8 mouse cellular contexts compared by ENCODE assay signal in the genomic region with DNA sequence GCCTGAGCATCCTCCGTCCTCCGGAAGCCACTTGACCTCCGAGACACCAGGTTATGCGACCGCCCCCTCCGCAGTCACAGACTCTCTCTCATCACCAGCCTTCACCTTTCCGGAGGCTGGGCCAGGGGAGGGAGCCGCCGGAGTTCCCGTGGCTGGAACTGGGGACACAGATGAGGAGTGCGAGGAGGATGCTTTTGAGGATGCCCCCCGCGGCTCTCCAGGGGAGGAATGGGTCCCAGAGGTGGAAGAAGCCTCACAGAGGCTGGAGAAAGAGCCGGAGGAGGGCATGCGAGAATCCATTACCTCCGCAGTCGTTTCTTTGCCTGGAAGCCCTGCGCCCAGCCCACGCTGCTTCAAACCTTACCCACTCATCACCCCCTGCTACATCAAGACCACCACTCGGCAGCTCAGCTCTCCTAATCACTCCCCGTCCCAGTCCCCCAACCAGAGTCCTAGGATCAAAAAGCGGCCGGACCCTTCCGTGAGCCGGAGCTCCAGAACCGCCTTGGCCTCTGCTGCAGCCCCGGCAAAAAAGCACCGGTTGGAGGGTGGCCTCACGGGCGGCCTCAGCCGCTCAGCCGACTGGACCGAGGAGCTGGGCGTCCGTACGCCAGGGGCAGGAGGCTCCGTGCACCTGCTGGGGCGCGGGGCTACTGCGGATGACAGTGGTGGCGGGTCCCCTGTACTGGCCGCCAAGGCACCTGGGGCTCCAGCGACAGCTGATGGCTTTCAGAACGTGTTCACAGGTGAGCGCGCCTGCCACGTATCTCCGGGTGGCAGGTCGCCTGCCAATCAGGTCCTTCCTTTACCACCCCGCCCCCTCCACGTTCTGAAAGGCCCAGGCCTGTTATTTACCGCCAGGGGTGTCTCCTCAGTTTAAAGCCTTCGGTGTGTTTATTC. TPM values are rescaled to one million over a fixed set of nuclear protein-coding genes. Genes with fewer than 3 reads are reported as not detected.
A peak's percentile ranks its signal among the peaks of the same experiment; 100 is the strongest.
DNase-seq lines count a peak whose midpoint lies in the region; ATAC-seq and TF ChIP-seq lines count a peak whose summit lies in the region.

No protein-coding gene starts in this region.

- H3K9me3 ChIP-seq in forebrain, embryonic 16.5 days (ENCODE audit: control insufficient read depth, low read length), result no peaks in the 10 kb centered on the region
- no peaks in the 10 kb centered on the region for H3K9me3 ChIP-seq in kidney, embryonic 15.5 days (replicated peaks)
- H3K9me3 ChIP-seq in limb, embryonic 15.5 days, result no peaks in the 10 kb centered on the region
- no peaks in the 10 kb centered on the region for H3K9me3 ChIP-seq in neural tube, embryonic 15.5 days (replicated peaks)

- WGBS in kidney, adult 2 months, result 3% methylated on average over 53 of the region's 53 CpGs
- WGBS in forebrain, embryonic 16.5 days, result 0% methylated on average over 53 of the region's 53 CpGs
- WGBS in kidney, embryonic 15.5 days, result under 1% methylated on average over 53 of the region's 53 CpGs
- 1% methylated on average over 53 of the region's 53 CpGs for WGBS in limb, embryonic 15.5 days
- under 1% methylated on average over 53 of the region's 53 CpGs for WGBS in neural tube, embryonic 15.5 days

- no peak overlapping the region for H3K27ac ChIP-seq in kidney, adult 2 months (ENCODE audit: insufficient read depth, low read depth, low read length)
- peak overlapping the region; percentile 86 for H3K27ac ChIP-seq in forebrain, embryonic 16.5 days (ENCODE audit: low read length)
- no peak overlapping the region for H3K27ac ChIP-seq in kidney, embryonic 15.5 days
- H3K27ac ChIP-seq in limb, embryonic 15.5 days, result no peak overlapping the region
- H3K27ac ChIP-seq in neural tube, embryonic 15.5 days (replicated peaks), result peak overlapping the region; percentile 94

- DNase-seq in kidney, adult 2 months, result peak; percentile 1
- DNase-seq in kidney, adult 11 months, result no peak
- DNase-seq in cerebellum, adult 18-20 months, result peak; percentile 86 to 90
- DNase-seq in ovary, postnatal 14 days (ENCODE audit: low spot score), result no peak

- H3K27me3 ChIP-seq in kidney, adult 2 months (replicated peaks; ENCODE audit: control insufficient read depth, insufficient read depth, low read length), result peaks cover 1% of the 10 kb centered on the region; the same call in 1 of the 2 replicates
- H3K27me3 ChIP-seq in forebrain, embryonic 16.5 days (replicated peaks; ENCODE audit: control insufficient read depth, insufficient read depth, low read length), result no peaks in the 10 kb centered on the region
- H3K27me3 ChIP-seq in kidney, embryonic 15.5 days, result peaks cover 22% of the 10 kb centered on the region
- H3K27me3 ChIP-seq in limb, embryonic 15.5 days, result peaks cover 19% of the 10 kb centered on the region
- no peaks in the 10 kb centered on the region for H3K27me3 ChIP-seq in neural tube, embryonic 15.5 days (replicated peaks)

- peak overlapping the region; percentile 87 for H3K9ac ChIP-seq in forebrain, embryonic 16.5 days (replicated peaks; ENCODE audit: low read depth, low read length)
- H3K9ac ChIP-seq in kidney, embryonic 15.5 days, result peak overlapping the region; percentile 55
- no peak overlapping the region for H3K9ac ChIP-seq in limb, embryonic 15.5 days
- peak overlapping the region; percentile 96 for H3K9ac ChIP-seq in neural tube, embryonic 15.5 days (replicated peaks)

- no peak for TF ChIP-seq POLR2A in kidney, adult 2 months (IDR thresholded peaks at IDR 0.05; ENCODE audit: low read depth, low read length)

- peak overlapping the region; percentile 95 for H3K4me2 ChIP-seq in forebrain, embryonic 16.5 days (ENCODE audit: low read length)
- peak overlapping the region; percentile 100 for H3K4me2 ChIP-seq in kidney, embryonic 15.5 days
- H3K4me2 ChIP-seq in limb, embryonic 15.5 days, result peak overlapping the region; percentile 96
- H3K4me2 ChIP-seq in neural tube, embryonic 15.5 days, result peak overlapping the region; percentile 79

- peak; percentile 48 for ATAC-seq in forebrain, embryonic 16.5 days
- peak; percentile 35 for ATAC-seq in kidney, embryonic 15.5 days (replicated peaks; ENCODE audit: low FRiP score)
- no peak for ATAC-seq in limb, embryonic 15.5 days (ENCODE audit: insufficient number of reproducible peaks, low FRiP score, low TSS enrichment, low read depth)
- peak; percentile 73 for ATAC-seq in neural tube, embryonic 15.5 days (ENCODE audit: low FRiP score)

- peak overlapping the region; percentile 0; the same call in 1 of the 2 replicates for H3K4me3 ChIP-seq in kidney, adult 2 months (ENCODE audit: insufficient read depth, low read depth, low read length)
- H3K4me3 ChIP-seq in forebrain, embryonic 16.5 days (replicated peaks; ENCODE audit: low read length), result peak overlapping the region; percentile 71
- peak overlapping the region; percentile 63 for H3K4me3 ChIP-seq in kidney, embryonic 15.5 days (replicated peaks)
- peak overlapping the region; percentile 50 for H3K4me3 ChIP-seq in limb, embryonic 15.5 days
- H3K4me3 ChIP-seq in neural tube, embryonic 15.5 days (replicated peaks), result peak overlapping the region; percentile 90

- TF ChIP-seq CTCF in kidney, adult 2 months (conservative IDR thresholded peaks at IDR 0.05; ENCODE audit: insufficient read depth, insufficient read length, low read depth, low read length), result no peak

- H3K36me3 ChIP-seq in kidney, adult 2 months (ENCODE audit: control insufficient read depth, insufficient read depth, low read length), result no peaks in the 10 kb centered on the region
- no peaks in the 10 kb centered on the region for H3K36me3 ChIP-seq in forebrain, embryonic 16.5 days (ENCODE audit: control insufficient read depth, insufficient read depth)
- no peaks in the 10 kb centered on the region for H3K36me3 ChIP-seq in kidney, embryonic 15.5 days
- H3K36me3 ChIP-seq in limb, embryonic 15.5 days, result no peaks in the 10 kb centered on the region
- H3K36me3 ChIP-seq in neural tube, embryonic 15.5 days, result no peaks in the 10 kb centered on the region

- H3K4me1 ChIP-seq in kidney, adult 2 months (ENCODE audit: control insufficient read depth, insufficient read depth, low read length), result no peaks in the 10 kb centered on the region
- H3K4me1 ChIP-seq in forebrain, embryonic 16.5 days (replicated peaks; ENCODE audit: control insufficient read depth, insufficient read depth, low read length), result peaks cover 31% of the 10 kb centered on the region
- peaks cover 24% of the 10 kb centered on the region for H3K4me1 ChIP-seq in kidney, embryonic 15.5 days
- H3K4me1 ChIP-seq in limb, embryonic 15.5 days, result peaks cover 22% of the 10 kb centered on the region
- peaks cover 45% of the 10 kb centered on the region for H3K4me1 ChIP-seq in neural tube, embryonic 15.5 days

RNA-seq across cellular contexts. Expression of a gene that starts 1.5 kb away (rescaled TPM):
- polyA plus RNA-seq in kidney, adult 2 months (2012; rRNA removed), result 0.04 and 0.06 TPM in 2 replicates
- 5.2 and 6.9 TPM in 2 replicates for polyA plus RNA-seq in forebrain, embryonic 16.5 days (2015; fragmentation: Nextera tagmentation; extraction: Ambion mirVana)
- 0.59 and 0.95 TPM in 2 replicates for polyA plus RNA-seq in kidney, embryonic 15.5 days (2015; fragmentation: Nextera tagmentation; extraction: Ambion mirVana)
- polyA plus RNA-seq in limb, embryonic 15.5 days (2015; fragmentation: Nextera tagmentation; extraction: Ambion mirVana), result 0.78 and 0.83 TPM in 2 replicates
- 8.3 and 8.5 TPM in 2 replicates for polyA plus RNA-seq in neural tube, embryonic 15.5 days (2015; fragmentation: Nextera tagmentation; extraction: Ambion mirVana)

Comparison
In these comparisons a context has a peak if more than half of its experiments do, and no peak if none do; other contexts are left out.
1. DNase-seq: peak in kidney, adult 2 months (single experiment) and cerebellum, adult 18-20 months (2 of 2); none in kidney, adult 11 months (single experiment) and ovary, postnatal 14 days (single experiment).
2. H3K27ac ChIP-seq: peak in forebrain, embryonic 16.5 days (single experiment) and neural tube, embryonic 15.5 days (single experiment); none in kidney, adult 2 months (single experiment), kidney, embryonic 15.5 days (single experiment) and limb, embryonic 15.5 days (single experiment).
3. H3K4me3 ChIP-seq: peak in every context shown above with its lines; median percentile 90 in neural tube, embryonic 15.5 days; 71 in forebrain, embryonic 16.5 days; 63 in kidney, embryonic 15.5 days; 50 in limb, embryonic 15.5 days; 0 in kidney, adult 2 months.
4. Peak in every context shown above with its lines, with median percentiles within 50 percentile points of each other: H3K4me2 ChIP-seq.